Mouse (Mus musculus) layer of hippocampus, postnatal 10 days (tissue): Measurements from ENCODE around the gene Atp5d. TPM values are rescaled to one million over a fixed set of nuclear protein-coding genes. Genes with fewer than 3 reads are reported as not detected.
A peak's percentile ranks its signal among the peaks of the same experiment; 100 is the strongest.

ENCODE experiments used
- DNase-seq, 2 experiments: peaks; one replicate each; pipeline ENCODE4 v3.0.0; 2021; ENCODE audit warnings: low spot score in 2 of 2
- total RNA-seq, 2 experiments: library from RNA; stranded (reverse); gene quantifications; 2 replicates each; pipeline ENCODE4 v1.2.3; 2021

Atp5d gene
- total RNA-seq, 2 experiments from 2014 or later = 385 to 392 TPM

GRCm38 (mm10) chr10:80152071-80152872 lies 13.8 kb downstream of the Atp5d start:
- DNase-seq = peak; percentile 51 to 60

GRCm38 (mm10) chr10:80152873-80153260 lies 14.4 kb downstream of the Atp5d start:
- peak in 1 of 2 experiments; percentile 53 for DNase-seq

GRCm38 (mm10) chr10:80153713-80154112 lies 15.3 kb downstream of the Atp5d start:
- DNase-seq = no peak

GRCm38 (mm10) chr10:80154384-80154783 lies 16.0 kb downstream of the Atp5d start:
- no peak for DNase-seq

- DNase-seq = peak in 1 of 2 experiments; percentile 49
Observed at GRCm38 (mm10) chr10:80155277-80155676, 16.8 kb downstream of the Atp5d start.

GRCm38 (mm10) chr10:80156002-80156751 lies 17.7 kb downstream of the Atp5d start:
- DNase-seq = peak in 1 of 2 experiments; percentile 35

GRCm38 (mm10) chr10:80156752-80157053 lies 18.3 kb downstream of the Atp5d start:
- peak in 1 of 2 experiments; percentile 54 for DNase-seq

- DNase-seq = peak in 1 of 2 experiments; percentile 50
Observed at GRCm38 (mm10) chr10:80157141-80157929, 18.9 kb downstream of the Atp5d start.

- DNase-seq = peak in 1 of 2 experiments; percentile 65
Observed at GRCm38 (mm10) chr10:80158307-80158986, 20.0 kb downstream of the Atp5d start.

GRCm38 (mm10) chr10:80159021-80159560 lies 20.7 kb downstream of the Atp5d start:
- DNase-seq = peak in 1 of 2 experiments; percentile 68

- DNase-seq = peak; percentile 100
Observed at GRCm38 (mm10) chr10:80159561-80160454, 21.4 kb downstream of the Atp5d start.

GRCm38 (mm10) chr10:80160455-80161371 lies 22.3 kb downstream of the Atp5d start:
- peak; percentile 71 to 75 for DNase-seq

- no peak for DNase-seq
Observed at GRCm38 (mm10) chr10:80161522-80162242, 23.2 kb downstream of the Atp5d start.

- DNase-seq = no peak
Observed at GRCm38 (mm10) chr10:80162243-80162608, 23.8 kb downstream of the Atp5d start.

- no peak for DNase-seq
Observed at GRCm38 (mm10) chr10:80162716-80163299, 24.4 kb downstream of the Atp5d start.

GRCm38 (mm10) chr10:80163721-80164120 lies 25.3 kb downstream of the Atp5d start:
- no peak for DNase-seq

GRCm38 (mm10) chr10:80164161-80164997 lies 25.9 kb downstream of the Atp5d start:
- DNase-seq = peak in 1 of 2 experiments; percentile 57
